Mouse (Mus musculus) T-cell, adult 66 days (primary cell): ENCODE results near the gene Ptchd3. TPM values are rescaled to one million over a fixed set of nuclear protein-coding genes. Genes with fewer than 3 reads are reported as not detected.

Experiments
- total RNA-seq, 2 experiments: library from RNA; stranded (reverse); gene quantifications; 3 replicates in 1 of 2; 4 replicates in 1 of 2; pipeline ENCODE4 v1.2.4; 2023

The Ptchd3 gene
- not detected for total RNA-seq

DNA sequence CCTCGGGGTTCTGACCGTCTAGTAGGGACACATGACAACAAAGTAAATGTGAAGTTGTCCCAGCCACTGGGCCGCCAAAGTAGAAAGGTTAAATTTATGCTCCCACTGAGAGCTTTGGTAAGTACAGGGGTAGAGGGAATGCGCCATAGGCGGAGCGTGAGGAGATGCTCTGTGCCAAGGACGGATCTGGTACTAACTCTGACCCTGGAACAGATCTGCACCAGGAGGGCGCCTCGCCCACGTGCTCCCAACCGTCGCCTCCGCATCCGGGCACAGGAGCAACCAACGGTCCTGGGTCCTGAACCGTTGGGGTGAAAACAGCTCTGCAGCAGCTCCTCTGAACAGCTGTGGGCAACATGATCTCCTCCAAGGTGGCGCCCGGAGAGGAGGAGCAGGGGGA lies at the start of gene Ptchd3:
Gene Ptchd3 (plus strand): TSS at position 301 of the 400 bp plus-strand sequence.

Other genes starting within 250 kb of the Ptchd3 start
- gene B3gntl1, start 157.1 kb upstream of the Ptchd3 start, total RNA-seq, result 10 to 100 TPM; 13.8 to 16.8 TPM
- gene Metrnl, start 128.7 kb upstream of the Ptchd3 start, total RNA-seq, result 1 to 10 TPM; 2.1 to 2.4 TPM